8 mouse cellular contexts compared by ENCODE assay signal in the genomic region with DNA sequence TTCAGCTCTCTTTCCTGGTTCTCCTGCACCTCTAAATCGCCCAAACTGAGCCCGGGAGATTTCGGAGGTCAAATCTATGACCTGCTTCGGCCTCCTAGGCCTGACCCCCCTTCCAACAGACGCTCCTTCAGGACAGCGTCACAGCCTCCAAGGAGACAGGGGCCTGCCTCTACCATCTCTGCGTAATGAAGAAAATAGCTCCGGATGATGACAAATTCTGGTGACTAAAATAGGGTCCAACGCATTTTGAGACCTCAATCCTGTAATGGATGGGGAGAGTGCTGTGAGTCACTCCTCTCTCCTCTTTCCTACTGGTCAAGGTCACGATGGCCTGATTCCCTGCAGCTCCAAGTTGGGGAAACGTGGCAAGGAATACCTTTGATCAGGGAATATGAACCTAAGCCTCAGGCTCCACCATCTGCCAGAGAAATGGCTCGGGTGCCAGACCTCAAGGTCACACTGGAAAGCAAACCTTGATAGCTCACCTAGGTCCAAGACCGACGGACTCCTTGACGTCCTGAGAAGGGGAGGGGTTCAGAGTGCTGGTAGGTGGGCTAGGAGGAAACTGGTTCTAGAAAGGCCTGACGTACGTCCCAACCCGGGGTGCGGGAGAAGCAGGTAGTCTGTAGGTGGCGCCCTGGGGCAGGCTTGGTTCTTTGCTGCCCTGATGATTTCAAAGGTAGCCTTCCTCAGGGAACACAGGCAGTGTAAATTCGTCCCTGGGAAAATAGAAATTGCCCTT. TPM values are rescaled to one million over a fixed set of nuclear protein-coding genes. Genes with fewer than 3 reads are reported as not detected.
A peak's percentile ranks its signal among the peaks of the same experiment; 100 is the strongest.
DNase-seq lines count a peak whose midpoint lies in the region; ATAC-seq lines count a peak whose summit lies in the region.

No protein-coding gene starts in this region.

- peak overlapping the region; percentile 94 for H3K4me3 ChIP-seq in heart, embryonic 11.5 days (ENCODE audit: low read depth, low read length)
- peak overlapping the region; percentile 78 for H3K4me3 ChIP-seq in kidney, embryonic 16.5 days (ENCODE audit: low read length)

- H3K4me1 ChIP-seq in heart, embryonic 11.5 days (ENCODE audit: control insufficient read depth, insufficient read depth, low read length) = peaks cover 5% of the 10 kb centered on the region; the same call in 1 of the 2 replicates
- peaks cover 9% of the 10 kb centered on the region; the same call in 1 of the 2 replicates for H3K4me1 ChIP-seq in kidney, embryonic 16.5 days (ENCODE audit: insufficient read depth, low read length)

- peak overlapping the region; percentile 84 for H3K27ac ChIP-seq in heart, embryonic 11.5 days (ENCODE audit: low read depth, low read length)
- H3K27ac ChIP-seq in kidney, embryonic 16.5 days (ENCODE audit: low read length) = peak overlapping the region; percentile 89

- peak overlapping the region; percentile 85 for H3K9ac ChIP-seq in heart, embryonic 11.5 days (ENCODE audit: low read depth, low read length)
- peak overlapping the region; percentile 84 for H3K9ac ChIP-seq in kidney, embryonic 16.5 days (replicated peaks; ENCODE audit: low read length)

- no peaks in the 10 kb centered on the region for H3K36me3 ChIP-seq in heart, embryonic 11.5 days (ENCODE audit: control insufficient read depth, insufficient read depth, low read length)
- H3K36me3 ChIP-seq in kidney, embryonic 16.5 days (ENCODE audit: insufficient read depth, low read length) = 0 out of 2 replicates have a peak, but pooled peaks cover 3% of the 10 kb centered on the region

- DNase-seq in CD4-positive helper T cell, adult 2 months (ENCODE audit: low read depth, low spot score) = peak; percentile 78
- peak; percentile 94 for DNase-seq in brain, adult 2 months (ENCODE audit: low read depth, low spot score)
- peak; percentile 88 for DNase-seq in liver
- peak; percentile 76 to 81 for DNase-seq in spleen, postnatal 36 days (ENCODE audit: low spot score in 2 of 2)

- 4% methylated on average over 21 of the region's 21 CpGs for WGBS in heart, embryonic 11.5 days (ENCODE audit: insufficient replicate concordance)
- WGBS in kidney, embryonic 16.5 days = 5% methylated on average over 21 of the region's 21 CpGs

- H3K4me2 ChIP-seq in heart, embryonic 11.5 days = peak overlapping the region; percentile 91
- peak overlapping the region; percentile 85 for H3K4me2 ChIP-seq in kidney, embryonic 16.5 days (replicated peaks; ENCODE audit: low read depth, low read length)

- peak; percentile 85 for ATAC-seq in erythroblast, adult 5-6 weeks (replicated peaks; ENCODE audit: low FRiP score, poor library complexity, severe bottlenecking)
- peak; percentile 49 for ATAC-seq in heart, embryonic 11.5 days (replicated peaks; ENCODE audit: insufficient number of reproducible peaks, low FRiP score, low TSS enrichment)
- peak; percentile 73 for ATAC-seq in kidney, embryonic 16.5 days (ENCODE audit: low FRiP score, low TSS enrichment)
- peak; percentile 65 for ATAC-seq in monocyte, adult 5-6 weeks (replicated peaks; ENCODE audit: insufficient number of reproducible peaks, low FRiP score, low TSS enrichment, poor library complexity, severe bottlenecking)

- H3K9me3 ChIP-seq in heart, embryonic 11.5 days (replicated peaks; ENCODE audit: control insufficient read depth, low read length) = no peaks in the 10 kb centered on the region
- no peaks in the 10 kb centered on the region for H3K9me3 ChIP-seq in kidney, embryonic 16.5 days (ENCODE audit: low read length)

- no peaks in the 10 kb centered on the region for H3K27me3 ChIP-seq in heart, embryonic 11.5 days (ENCODE audit: control insufficient read depth, insufficient read depth, low read length)
- no peaks in the 10 kb centered on the region for H3K27me3 ChIP-seq in kidney, embryonic 16.5 days (ENCODE audit: insufficient read depth, low read length)

RNA-seq across cellular contexts. Expression of a gene that starts 0.7 kb away (rescaled TPM):
- 3.8 TPM in 2 replicates for total RNA-seq in erythroblast, adult 5-6 weeks (2015; ENCODE audit: low replicate concordance)
- total RNA-seq in erythroblast, adult 5-6 weeks (2017; ENCODE audit: low replicate concordance) = 5.2 and 7.0 TPM in 2 replicates
- polyA plus RNA-seq in heart, embryonic 11.5 days (2014; fragmentation: Nextera tagmentation; extraction: Ambion mirVana) = 17.8 and 22.1 TPM in 2 replicates
- polyA plus RNA-seq in kidney, embryonic 16.5 days (2015; fragmentation: Nextera tagmentation; extraction: Ambion mirVana) = 50.1 and 56.1 TPM in 2 replicates
- total RNA-seq in monocyte, adult 5-6 weeks (2017) = 17.3 to 24.2 TPM (median 20.2 TPM) in 3 replicates

RNA-seq across cellular contexts. Expression of a gene that starts 49.1 kb away (rescaled TPM):
- 5.0 TPM in 2 replicates for total RNA-seq in erythroblast, adult 5-6 weeks (2015; ENCODE audit: low replicate concordance)
- 2.3 and 4.6 TPM in 2 replicates for total RNA-seq in erythroblast, adult 5-6 weeks (2017; ENCODE audit: low replicate concordance)
- 1.6 and 1.8 TPM in 2 replicates for polyA plus RNA-seq in heart, embryonic 11.5 days (2014; fragmentation: Nextera tagmentation; extraction: Ambion mirVana)
- 5.8 and 6.6 TPM in 2 replicates for polyA plus RNA-seq in kidney, embryonic 16.5 days (2015; fragmentation: Nextera tagmentation; extraction: Ambion mirVana)
- not detected in 3 replicates for total RNA-seq in monocyte, adult 5-6 weeks (2017)

Comparison
In these comparisons a context has a peak if more than half of its experiments do, and no peak if none do; other contexts are left out.
1. Peak in every context shown above with its lines: DNase-seq, ATAC-seq, H3K4me3 ChIP-seq and H3K27ac ChIP-seq.